Mouse (Mus musculus) heart, adult 2 months (tissue): ENCODE measurements at regions not wholly inside any gene's neighbourhood (a gene's known extent, or its start where the extent isn't known, plus 50 kb on each side); places are given as distances from the start of the nearest gene placed in this dataset.

Source experiments
- DNase-seq, 2 experiments: peaks; one replicate each; pipeline ENCODE4 v3.0.0; 2021
- H3K27ac ChIP-seq: fragments of 200-600 bp; 2 replicates; pipeline ENCODE4 v1.8.1; 2022
- H3K27me3 ChIP-seq: fragments of 200-500 bp; 2 replicates; pipeline ENCODE4 v1.6.1; 2012; ENCODE audit warnings: mild to moderate bottlenecking, low read length, inconsistent platforms, mixed read lengths; ENCODE audit not compliant: control insufficient read depth, insufficient read depth
- H3K36me3 ChIP-seq: fragments of 200-500 bp; 2 replicates; pipeline ENCODE4 v1.6.1; 2012; ENCODE audit warnings: low read length, inconsistent platforms; ENCODE audit not compliant: control insufficient read depth, insufficient read depth
- H3K4me1 ChIP-seq: fragments of 200-500 bp; 2 replicates; pipeline ENCODE4 v1.6.1; 2011; ENCODE audit warnings: low read length; ENCODE audit not compliant: control insufficient read depth, insufficient read depth
- H3K4me3 ChIP-seq: fragments of 200-600 bp; 2 replicates; pipeline ENCODE4 v1.8.1; 2022
- H3K79me2 ChIP-seq: fragments of 200-500 bp; replicated peaks from 2 replicates; pipeline ENCODE4 v1.6.1; 2012; ENCODE audit warnings: mild to moderate bottlenecking, inconsistent platforms, low read length, moderate library complexity, mixed read lengths; ENCODE audit not compliant: control insufficient read depth, insufficient read depth
- H3K9ac ChIP-seq: fragments of 200-500 bp; 2 replicates; pipeline ENCODE4 v1.6.1; 2012; ENCODE audit warnings: low read depth, mild to moderate bottlenecking, control low read depth, inconsistent platforms, low read length, mixed read lengths
- CTCF ChIP-seq: fragments of 200-600 bp; IDR thresholded peaks from 2 replicates; pipeline ENCODE4 v1.8.1; 2022; ENCODE audit warnings: antibody characterized with exemption, mild to moderate bottlenecking, moderate library complexity
- EP300 ChIP-seq: fragments of 200-500 bp; IDR thresholded peaks from 2 replicates; pipeline ENCODE4 v1.6.1; 2011; ENCODE audit warnings: low read depth, low read length, control low read depth; ENCODE audit not compliant: insufficient read depth
- POLR2A ChIP-seq: fragments of 200-500 bp; IDR thresholded peaks from 2 replicates; pipeline ENCODE4 v1.6.1; 2011; ENCODE audit warnings: mild to moderate bottlenecking, low read depth, low read length, control low read depth; ENCODE audit not compliant: insufficient read depth
- WGBS: fragments of 180-500 bp; shearing (Covaris S2); methylation state at CpG from one replicate; pipeline ENCODE4 v1.1.7; 2018; 5-methylcytosine and 5-hydroxymethylcytosine counted together
- intact Hi-C: fragments of 180-260 bp; cut with DNase I; formaldehyde crosslinking; loops from one replicate; pipeline ENCODE4 v1.15.1; 2025

- no peak overlapping the region for H3K27ac ChIP-seq
- intact Hi-C loops, result no loop called here
These were observed 990.9 kb downstream of the Adgrl2 start for GRCm38 (mm10) chr3:147999330-147999953.

GRCm38 (mm10) chr3:147991738-147992137, 998.6 kb downstream of the Adgrl2 start:
- intact Hi-C loops, result no loop called here
- H3K4me3 ChIP-seq, result no peak overlapping the region
- DNase-seq, result no peak

More at GRCm38 (mm10) chr3:147999330-147999953, 990.9 kb downstream of the Adgrl2 start:
- no peak overlapping the region for H3K9ac ChIP-seq
- TF ChIP-seq POLR2A (no peak), EP300 (no peak), CTCF (no peak)
- no peaks in the 10 kb centered on the region for H3K4me1 ChIP-seq
- H3K4me3 ChIP-seq, result no peak overlapping the region
- no peak for DNase-seq
- H3K36me3 ChIP-seq, result no peaks in the 10 kb centered on the region
- WGBS, result 73% methylated on average over 15 of the region's 15 CpGs
- H3K27me3 ChIP-seq, result no peaks in the 10 kb centered on the region
- H3K79me2 ChIP-seq, result no peaks in the 10 kb centered on the region

GRCm38 (mm10) chr3:147990831-147991230, 999.5 kb downstream of the Adgrl2 start:
- intact Hi-C loops, result no loop called here
- 44% methylated on average over 10 of the region's 10 CpGs for WGBS
- H3K27ac ChIP-seq, result no peak overlapping the region
- no peaks in the 10 kb centered on the region for H3K27me3 ChIP-seq
- H3K79me2 ChIP-seq, result no peaks in the 10 kb centered on the region
- no peak overlapping the region for H3K4me3 ChIP-seq
- no peaks in the 10 kb centered on the region for H3K4me1 ChIP-seq
- no peak overlapping the region for H3K9ac ChIP-seq
- no peak for TF ChIP-seq POLR2A
- TF ChIP-seq EP300, result no peak
- TF ChIP-seq CTCF, result no peak
- no peaks in the 10 kb centered on the region for H3K36me3 ChIP-seq
- no peak for DNase-seq

More at GRCm38 (mm10) chr3:147991738-147992137, 998.6 kb downstream of the Adgrl2 start:
- Histone ChIP-seq H3K27me3 (no peaks in the 10 kb centered on the region), H3K4me1 (no peaks in the 10 kb centered on the region), H3K36me3 (no peaks in the 10 kb centered on the region), H3K9ac (no peak overlapping the region), H3K79me2 (no peaks in the 10 kb centered on the region), H3K27ac (no peak overlapping the region)
- TF ChIP-seq POLR2A, result no peak
- 84% methylated on average over 9 of the region's 9 CpGs for WGBS

- no peak for DNase-seq
- Histone ChIP-seq H3K4me3 (no peak overlapping the region), H3K36me3 (no peaks in the 10 kb centered on the region), H3K27me3 (no peaks in the 10 kb centered on the region), H3K27ac (no peak overlapping the region), H3K9ac (no peak overlapping the region), H3K79me2 (no peaks in the 10 kb centered on the region), H3K4me1 (no peaks in the 10 kb centered on the region)
- 82% methylated on average over 5 of the region's 5 CpGs for WGBS
- intact Hi-C loops, result no loop called here
- TF ChIP-seq CTCF (no peak), POLR2A (no peak), EP300 (no peak)
These were observed 1007.5 kb downstream of the Adgrl2 start for GRCm38 (mm10) chr3:147982831-147983230.

- Histone ChIP-seq H3K36me3 (no peaks in the 10 kb centered on the region), H3K9ac (no peak overlapping the region), H3K79me2 (no peaks in the 10 kb centered on the region), H3K27ac (no peak overlapping the region), H3K4me1 (no peaks in the 10 kb centered on the region), H3K27me3 (no peaks in the 10 kb centered on the region), H3K4me3 (no peak overlapping the region)
- TF ChIP-seq CTCF (no peak), EP300 (no peak), POLR2A (no peak)
- no peak for DNase-seq
- 49% methylated on average over 4 of the region's 4 CpGs for WGBS
- intact Hi-C loops, result no loop called here
These were observed 1008.7 kb downstream of the Adgrl2 start for GRCm38 (mm10) chr3:147981621-147982020.

GRCm38 (mm10) chr3:147976579-147976978, 1013.8 kb downstream of the Adgrl2 start:
- no peaks in the 10 kb centered on the region for H3K27me3 ChIP-seq
- H3K27ac ChIP-seq, result no peak overlapping the region
- 89% methylated on average over 3 of the region's 3 CpGs for WGBS
- no peak for TF ChIP-seq CTCF
- no peak for TF ChIP-seq POLR2A
- TF ChIP-seq EP300, result no peak
- H3K9ac ChIP-seq, result no peak overlapping the region
- DNase-seq, result no peak
- H3K4me1 ChIP-seq, result no peaks in the 10 kb centered on the region
- no peaks in the 10 kb centered on the region for H3K36me3 ChIP-seq
- no peak overlapping the region for H3K4me3 ChIP-seq
- intact Hi-C loops, result no loop called here
- no peaks in the 10 kb centered on the region for H3K79me2 ChIP-seq
